In genomic region chr8:70477269-70477982, GRCm38 (mm10) we compare ENCODE assay signal across 8 mouse cellular contexts. TPM values are rescaled to one million over a fixed set of nuclear protein-coding genes. Genes with fewer than 3 reads are reported as not detected.
A peak's percentile ranks its signal among the peaks of the same experiment; 100 is the strongest.
DNase-seq lines count a peak whose midpoint lies in the region; ATAC-seq lines count a peak whose summit lies in the region.

No protein-coding gene starts in this region.

- H3K4me1 ChIP-seq in forebrain, embryonic 12.5 days = peaks cover 17% of the 10 kb centered on the region
- peaks cover 18% of the 10 kb centered on the region for H3K4me1 ChIP-seq in midbrain, embryonic 12.5 days

- WGBS in forebrain, embryonic 12.5 days = 2% methylated on average over 21 of the region's 21 CpGs
- WGBS in midbrain, embryonic 12.5 days = 2% methylated on average over 19 of the region's 21 CpGs

- H3K27me3 ChIP-seq in forebrain, embryonic 12.5 days = peaks cover 38% of the 10 kb centered on the region
- peaks cover 42% of the 10 kb centered on the region for H3K27me3 ChIP-seq in midbrain, embryonic 12.5 days

- H3K4me3 ChIP-seq in forebrain, embryonic 12.5 days (replicated peaks) = peak overlapping the region; percentile 77
- peak overlapping the region; percentile 80 for H3K4me3 ChIP-seq in midbrain, embryonic 12.5 days

- H3K4me2 ChIP-seq in forebrain, embryonic 12.5 days = peak overlapping the region; percentile 74
- peak overlapping the region; percentile 82 for H3K4me2 ChIP-seq in midbrain, embryonic 12.5 days (replicated peaks)

- H3K9ac ChIP-seq in forebrain, embryonic 12.5 days = no peak overlapping the region
- H3K9ac ChIP-seq in midbrain, embryonic 12.5 days (replicated peaks) = no peak overlapping the region

- H3K36me3 ChIP-seq in forebrain, embryonic 12.5 days (replicated peaks) = no peaks in the 10 kb centered on the region
- H3K36me3 ChIP-seq in midbrain, embryonic 12.5 days = no peaks in the 10 kb centered on the region

- H3K27ac ChIP-seq in forebrain, embryonic 12.5 days = no peak overlapping the region
- no peak overlapping the region for H3K27ac ChIP-seq in midbrain, embryonic 12.5 days (replicated peaks)

- peak; percentile 10 for ATAC-seq in forebrain, embryonic 12.5 days (ENCODE audit: low FRiP score)
- ATAC-seq in midbrain, embryonic 12.5 days (ENCODE audit: low FRiP score, low read depth) = peak; percentile 23; the same call in 1 of the 2 replicates

- peak; percentile 93 for DNase-seq in heart, adult 11 months
- no peak for DNase-seq in heart, postnatal 4 days
- peak; percentile 47 for DNase-seq in Muller cell, postnatal 12 days (ENCODE audit: inconsistent ontology term)
- DNase-seq in kidney, postnatal 14 days = peak; percentile 38
- DNase-seq in natural killer cell, adult 2 months (ENCODE audit: low spot score in 2 of 2) = no peak
- DNase-seq in urinary bladder, postnatal 4 days (ENCODE audit: low spot score in 2 of 2) = no peak

- no peaks in the 10 kb centered on the region for H3K9me3 ChIP-seq in forebrain, embryonic 12.5 days
- no peaks in the 10 kb centered on the region for H3K9me3 ChIP-seq in midbrain, embryonic 12.5 days

RNA-seq across cellular contexts. Expression of gene Klhl26, which starts 0.7 kb away (rescaled TPM):
- 1 to 10 TPM; 8.2 to 9.2 TPM for total RNA-seq in heart, postnatal 4 days (2021)
- polyA plus RNA-seq in forebrain, embryonic 12.5 days (2016; fragmentation: Nextera tagmentation; extraction: Ambion mirVana) = 18.3 and 18.6 TPM in 2 replicates
- polyA plus RNA-seq in midbrain, embryonic 12.5 days (2016; fragmentation: Nextera tagmentation; extraction: Ambion mirVana) = 17.8 and 18.5 TPM in 2 replicates

RNA-seq across cellular contexts. Expression of gene Tmem59l, which starts 9.7 kb away (rescaled TPM):
- total RNA-seq in heart, postnatal 4 days (2021) = not detected
- 17.0 and 17.6 TPM in 2 replicates for polyA plus RNA-seq in forebrain, embryonic 12.5 days (2016; fragmentation: Nextera tagmentation; extraction: Ambion mirVana)
- 19.3 and 21.7 TPM in 2 replicates for polyA plus RNA-seq in midbrain, embryonic 12.5 days (2016; fragmentation: Nextera tagmentation; extraction: Ambion mirVana)

RNA-seq across cellular contexts. Expression of gene Crlf1, which starts 15.5 kb away (rescaled TPM):
- total RNA-seq in heart, postnatal 4 days (2021) = under 1 TPM in 1 of 2 experiments, not detected in 1; 0.55 TPM
- 1.6 and 2.8 TPM in 2 replicates for polyA plus RNA-seq in forebrain, embryonic 12.5 days (2016; fragmentation: Nextera tagmentation; extraction: Ambion mirVana)
- polyA plus RNA-seq in midbrain, embryonic 12.5 days (2016; fragmentation: Nextera tagmentation; extraction: Ambion mirVana) = 0.92 and 1.6 TPM in 2 replicates

RNA-seq across cellular contexts. Expression of gene Rex1bd, which starts 29.1 kb away (rescaled TPM):
- 100 to 1,000 TPM in 1 of 2 experiments, 10 to 100 TPM in 1; 96.9 to 109 TPM for total RNA-seq in heart, postnatal 4 days (2021)
- polyA plus RNA-seq in forebrain, embryonic 12.5 days (2016; fragmentation: Nextera tagmentation; extraction: Ambion mirVana) = 126 and 127 TPM in 2 replicates
- polyA plus RNA-seq in midbrain, embryonic 12.5 days (2016; fragmentation: Nextera tagmentation; extraction: Ambion mirVana) = 130 and 134 TPM in 2 replicates

RNA-seq across cellular contexts. Expression of gene Uba52, which starts 33.2 kb away (rescaled TPM):
- 1,000 to 10,000 TPM; 1,698 to 1,707 TPM for total RNA-seq in heart, postnatal 4 days (2021)
- polyA plus RNA-seq in forebrain, embryonic 12.5 days (2016; fragmentation: Nextera tagmentation; extraction: Ambion mirVana) = 692 and 734 TPM in 2 replicates
- 748 and 749 TPM in 2 replicates for polyA plus RNA-seq in midbrain, embryonic 12.5 days (2016; fragmentation: Nextera tagmentation; extraction: Ambion mirVana)

Comparison
In these comparisons a context has a peak if more than half of its experiments do, and no peak if none do; other contexts are left out.
1. DNase-seq: peak in heart, adult 11 months (single experiment), Muller cell, postnatal 12 days (single experiment) and kidney, postnatal 14 days (single experiment); none in heart, postnatal 4 days (single experiment), natural killer cell, adult 2 months (0 of 2) and urinary bladder, postnatal 4 days (0 of 2).